Mouse (Mus musculus) liver, adult (tissue): Measurements from ENCODE around the gene Rcor2.

Experiments
- GATA4 ChIP-seq: IDR thresholded peaks from 2 replicates; pipeline ENCODE4 v1.6.1; 2014; ENCODE audit warnings: mild to moderate bottlenecking, low read length; ENCODE audit not compliant: insufficient replicate concordance

Gene Rcor2

DNA sequence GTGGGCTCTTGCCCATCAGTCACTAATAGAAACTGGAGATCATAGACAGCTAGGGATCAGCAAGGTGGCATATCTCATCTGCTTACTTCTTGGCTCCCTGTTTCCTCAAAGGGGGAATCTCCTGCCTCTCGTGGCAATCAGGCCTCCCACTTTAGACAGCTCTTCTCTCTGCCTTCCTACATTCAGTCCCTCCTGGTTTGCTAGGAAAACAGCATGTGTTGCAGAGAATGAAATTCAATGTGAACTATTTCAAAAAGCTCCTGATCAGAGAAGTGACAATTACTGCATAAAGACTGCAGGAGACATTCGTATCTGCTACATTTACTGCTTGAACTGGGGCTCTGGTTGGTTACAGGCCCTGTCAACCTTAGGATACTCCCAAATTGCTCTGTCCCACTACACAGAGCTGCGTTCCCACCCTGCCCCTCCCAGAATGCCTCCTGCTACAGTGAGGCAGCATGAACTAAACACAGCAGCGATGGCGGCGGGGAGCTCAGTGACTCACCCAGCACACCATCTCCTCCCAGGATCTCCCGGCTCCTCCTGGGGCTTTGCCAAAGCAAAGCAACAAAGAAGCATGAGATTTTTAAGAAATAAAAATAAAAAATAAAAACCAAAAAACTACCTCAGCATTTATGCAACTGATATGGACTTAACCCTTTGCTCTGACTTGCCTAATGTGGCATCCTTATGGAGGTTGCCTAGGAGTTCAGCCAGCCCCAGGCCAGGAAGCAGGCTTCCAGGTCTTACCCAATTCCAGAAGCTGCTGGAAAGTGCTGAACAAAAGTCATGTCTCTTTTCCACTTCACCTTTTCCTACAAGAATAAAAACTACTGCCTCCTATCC is 34.7 kb downstream of the Rcor2 start:
- no peak for TF ChIP-seq GATA4

DNA sequence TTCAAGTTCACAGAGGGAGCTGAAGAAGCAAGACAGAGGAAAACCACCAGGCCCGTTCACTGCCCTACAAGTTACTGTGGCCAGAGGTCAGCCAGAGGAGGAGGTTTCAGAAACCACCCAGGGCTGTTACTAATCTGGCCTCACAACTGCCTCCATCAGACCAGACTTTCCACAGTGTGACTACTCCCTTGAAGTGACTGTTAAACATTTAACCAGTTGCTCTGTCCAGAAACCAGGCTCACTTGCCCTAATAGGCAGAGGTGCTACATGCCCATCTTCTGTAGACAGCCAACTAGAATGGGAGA is 35.3 kb downstream of the Rcor2 start:
- TF ChIP-seq GATA4 = no peak

DNA sequence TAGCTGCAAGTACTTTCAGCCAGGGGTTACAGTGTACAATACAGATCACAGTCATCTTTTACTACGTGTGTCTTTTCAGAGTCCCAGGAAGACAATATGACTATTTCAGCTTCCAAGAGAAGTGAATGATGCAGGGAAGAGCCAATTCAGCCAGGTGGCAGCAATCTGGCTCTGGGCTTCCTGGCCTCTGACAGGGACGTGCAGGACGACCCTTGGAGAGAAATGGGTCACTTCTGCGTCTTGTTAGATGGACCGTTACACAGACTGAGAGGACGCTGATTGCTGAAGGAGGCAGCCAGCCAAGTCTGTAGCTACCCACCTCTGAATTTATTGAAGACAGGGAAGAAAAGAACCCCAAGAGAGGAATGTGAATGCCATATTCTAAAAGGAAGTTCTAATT is 36.7 kb downstream of the Rcor2 start:
- no peak for TF ChIP-seq GATA4

- TF ChIP-seq GATA4 = no peak
Measured at GRCm38 (mm10) chr19:7304801-7305200, 37.7 kb downstream of the Rcor2 start.

DNA sequence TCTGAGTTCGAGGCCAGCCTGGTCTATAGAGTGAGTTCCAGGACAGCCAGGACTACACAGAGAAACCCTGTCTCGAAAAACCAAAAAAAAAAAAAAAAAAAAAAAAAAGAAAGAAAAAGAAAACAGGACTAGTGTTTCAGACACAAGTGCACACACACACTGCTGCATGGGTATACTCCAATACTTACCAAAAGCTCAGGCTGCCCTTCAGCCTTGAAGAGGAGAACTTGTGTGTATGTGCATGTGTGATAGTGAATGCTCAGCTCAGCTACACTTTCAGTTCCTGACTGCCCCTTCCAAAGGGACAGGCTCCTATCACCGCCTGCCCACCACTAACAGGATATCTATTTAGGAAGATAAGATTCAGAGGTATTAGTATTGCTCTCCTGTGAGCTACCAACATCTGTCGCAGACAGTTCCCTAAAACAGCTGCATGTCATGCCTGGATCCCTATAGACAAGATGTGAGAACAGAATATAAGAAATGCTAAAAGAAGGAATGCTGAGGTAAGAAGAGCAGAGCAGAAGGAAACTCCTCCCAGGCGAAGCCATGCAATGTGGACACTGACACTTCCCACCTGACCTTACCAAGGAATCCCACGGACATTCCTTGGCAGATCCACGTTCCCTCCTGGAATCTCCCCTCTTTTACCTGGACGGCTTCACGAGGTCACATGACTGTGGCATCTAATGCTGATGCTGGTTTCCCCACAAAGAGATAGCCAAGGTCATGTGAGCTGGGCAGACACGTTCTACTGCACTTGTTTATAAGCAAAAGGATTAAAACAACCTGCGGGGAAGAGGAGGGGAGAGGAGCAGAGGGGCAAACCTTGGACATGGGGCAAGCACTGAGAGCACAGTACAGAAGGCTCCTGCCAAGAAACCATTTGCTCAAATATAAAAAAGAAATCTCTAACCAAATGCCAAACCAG is 38.5 kb downstream of the Rcor2 start:
- no peak for TF ChIP-seq GATA4

DNA sequence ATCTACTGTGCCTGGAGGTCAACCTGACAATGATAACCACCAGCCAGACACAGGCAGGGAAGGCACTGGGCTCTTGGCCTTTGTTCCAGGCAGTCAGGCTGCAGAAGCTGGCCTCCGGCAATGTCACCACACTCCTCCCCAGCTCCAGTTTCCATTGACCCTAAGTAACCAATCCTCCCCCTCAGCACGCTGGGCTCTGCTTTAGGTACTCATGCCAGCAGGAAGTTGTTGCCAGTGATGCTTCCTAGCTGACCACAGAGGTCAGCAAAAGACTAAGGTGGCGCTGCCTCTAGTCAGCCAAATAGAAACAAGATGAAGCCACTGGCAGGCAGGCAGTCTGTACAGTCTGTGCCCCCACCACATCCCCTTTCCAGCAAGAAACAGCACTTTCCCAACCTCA is 39.8 kb downstream of the Rcor2 start:
- peak; percentile 34; the same call in 1 of the 2 replicates for TF ChIP-seq GATA4

DNA sequence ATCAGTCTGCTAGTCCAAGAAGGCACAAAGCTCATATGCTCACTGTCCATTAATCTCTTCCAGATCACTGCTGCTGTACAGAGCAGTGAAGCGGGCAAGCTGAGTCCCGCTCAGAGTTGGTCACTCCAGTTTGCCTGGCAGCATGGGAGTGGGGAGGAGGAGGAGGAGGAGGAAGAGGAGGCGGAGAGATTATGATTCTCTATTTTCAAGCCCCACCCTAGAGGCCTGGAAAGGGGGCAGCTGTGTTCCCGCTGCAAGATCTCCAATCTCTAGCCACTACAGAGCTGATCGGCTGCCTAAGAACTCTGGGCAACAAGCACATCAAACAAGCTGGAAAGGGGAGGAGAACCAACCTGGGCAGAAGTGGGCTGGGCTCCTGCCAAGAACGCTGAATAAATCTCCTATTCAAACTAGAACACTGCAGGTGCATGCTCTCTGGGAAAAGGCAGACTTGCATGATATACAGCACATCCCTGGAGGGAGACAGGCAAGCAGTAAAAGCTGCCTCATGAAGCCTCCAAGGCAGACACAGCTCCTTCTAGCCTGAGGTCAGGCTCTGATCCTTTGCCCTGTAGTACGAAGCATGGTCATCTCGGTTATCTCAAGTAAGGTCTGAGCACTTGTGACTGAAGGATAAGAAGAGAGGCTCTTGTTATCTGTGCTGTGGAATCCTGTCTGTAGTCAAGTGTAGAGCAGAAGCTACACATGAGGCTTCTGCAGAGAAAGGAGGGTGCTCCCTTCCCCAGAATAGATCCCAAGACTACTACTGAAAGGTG is 41.1 kb downstream of the Rcor2 start:
- no peak for TF ChIP-seq GATA4

DNA sequence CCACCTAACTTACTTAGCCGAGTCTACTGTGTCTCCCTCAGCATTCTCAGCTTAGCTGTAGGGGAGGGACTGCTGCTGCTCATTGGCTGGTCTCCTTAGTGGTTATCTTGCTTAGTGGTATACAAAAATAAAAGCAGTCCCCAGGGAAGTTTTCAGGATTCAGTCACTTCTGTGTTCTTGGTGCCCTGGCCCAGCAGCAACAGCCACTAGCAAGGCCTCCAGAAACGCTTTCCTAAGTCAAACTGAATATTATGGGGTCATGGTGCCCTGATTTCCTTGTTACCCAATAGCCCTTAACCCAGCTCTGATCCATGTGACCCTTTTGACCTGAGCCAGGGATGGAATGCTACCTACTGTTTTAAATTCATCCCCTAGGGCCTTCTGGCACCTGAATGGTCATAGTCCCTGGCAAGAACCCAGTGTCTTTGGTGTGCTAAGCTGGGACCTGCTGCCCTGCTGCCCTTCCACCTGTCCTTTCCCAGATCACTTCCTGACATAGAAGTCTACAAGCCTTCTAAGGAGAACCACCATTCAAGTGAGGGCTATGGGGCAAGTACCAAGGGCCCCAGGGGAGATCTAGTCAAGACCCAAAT is 42.7 kb downstream of the Rcor2 start:
- TF ChIP-seq GATA4 = no peak

GRCm38 (mm10) chr19:7310704-7311103 is 43.6 kb downstream of the Rcor2 start:
- TF ChIP-seq GATA4 = no peak

- no peak for TF ChIP-seq GATA4
Measured at GRCm38 (mm10) chr19:7311306-7311705, 44.2 kb downstream of the Rcor2 start.

- no peak for TF ChIP-seq GATA4
Measured at GRCm38 (mm10) chr19:7313660-7314059, 46.5 kb downstream of the Rcor2 start.

DNA sequence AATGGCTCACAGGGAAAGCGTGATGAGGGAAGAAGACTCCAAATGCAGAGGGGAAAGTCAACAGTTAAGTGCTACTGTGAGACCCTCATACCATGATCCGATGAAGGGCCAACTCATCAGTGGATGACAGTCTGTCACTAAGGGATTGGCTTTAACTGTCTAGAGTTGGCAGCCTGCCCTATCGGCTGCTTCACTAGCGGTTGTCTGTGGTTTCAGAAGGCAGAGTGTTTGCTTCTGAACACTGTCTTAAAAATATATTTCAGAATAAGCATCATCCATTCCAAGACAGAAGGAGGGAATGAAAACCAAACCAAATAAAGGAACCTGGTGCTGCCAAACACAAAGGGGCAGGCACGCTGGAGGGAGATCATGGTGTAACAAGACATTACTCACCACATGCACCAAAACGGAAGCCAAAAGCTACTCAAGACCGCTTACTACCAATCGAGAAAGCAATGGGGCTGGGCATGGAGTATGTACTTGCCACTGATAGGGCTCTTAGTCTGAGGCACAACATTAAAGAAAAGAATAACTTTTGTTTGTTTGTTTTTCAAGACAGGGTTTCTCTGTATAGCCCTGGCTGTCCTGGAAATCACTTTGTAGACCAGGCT is 48.0 kb downstream of the Rcor2 start:
- TF ChIP-seq GATA4 = no peak

- no peak for TF ChIP-seq GATA4
Measured at GRCm38 (mm10) chr19:7315587-7315984, 48.5 kb downstream of the Rcor2 start.

GRCm38 (mm10) chr19:7316822-7317221 is 49.7 kb downstream of the Rcor2 start:
- TF ChIP-seq GATA4 = no peak

DNA sequence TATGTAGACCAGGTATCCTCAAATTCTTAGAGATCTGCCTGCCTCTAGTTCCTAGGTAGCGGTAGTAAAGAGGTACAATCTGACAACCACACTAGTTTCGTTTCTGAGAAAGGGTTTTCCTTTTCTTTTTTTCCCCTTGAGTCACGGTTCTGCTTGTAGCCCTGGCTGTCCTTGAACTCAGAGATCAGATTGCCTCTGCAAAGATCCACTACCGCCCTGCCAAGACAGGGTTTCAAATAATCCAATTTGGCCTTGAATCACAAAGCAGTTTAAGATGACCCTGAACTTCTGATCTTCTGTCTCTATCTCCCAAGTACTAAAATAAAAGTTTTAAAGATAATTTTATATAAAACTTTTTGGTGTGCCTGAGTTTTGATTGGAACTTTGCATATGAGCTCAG is 50.6 kb downstream of the Rcor2 start:
- no peak for TF ChIP-seq GATA4
